Mouse (Mus musculus) myocyte (in vitro differentiated cells): ENCODE measurements around the gene Rnf11.

Experiments
- CEBPB ChIP-seq: IDR thresholded peaks from 2 replicates; pipeline ENCODE4 v1.6.1; 2011; ENCODE audit warnings: mild to moderate bottlenecking, moderate library complexity; ENCODE audit not compliant: poor library complexity, insufficient read depth, severe bottlenecking
- E2F4 ChIP-seq: IDR thresholded peaks from one replicate; pipeline ENCODE4 v1.6.1; 2011; ENCODE audit warnings: mild to moderate bottlenecking, control low read depth, moderate library complexity; ENCODE audit not compliant: insufficient read depth
- MAX ChIP-seq: IDR thresholded peaks from one replicate; pipeline ENCODE4 v1.6.1; 2011; ENCODE audit warnings: low read depth, mild to moderate bottlenecking, control low read depth
- MYOD1 ChIP-seq, 3 experiments: IDR thresholded peaks; one replicate each; pipeline ENCODE4 v1.6.1; 2011; ENCODE audit warnings: control low read depth in 2 of 3, low read depth in 2 of 3, mild to moderate bottlenecking in 2 of 3, moderate library complexity in 1 of 3; ENCODE audit not compliant: insufficient read length in 2 of 3, control insufficient read depth in 1 of 3
- POLR2A ChIP-seq: IDR thresholded peaks from one replicate; pipeline ENCODE4 v1.6.1; 2011; ENCODE audit warnings: low read depth, mild to moderate bottlenecking, control low read depth, moderate library complexity; ENCODE audit not compliant: insufficient read length
- POLR2AphosphoS2 ChIP-seq: IDR thresholded peaks from one replicate; pipeline ENCODE4 v1.6.1; 2011; ENCODE audit warnings: low read depth, control low read depth; ENCODE audit not compliant: insufficient read length
- REST ChIP-seq: IDR thresholded peaks from one replicate; pipeline ENCODE4 v1.6.1; 2011; ENCODE audit warnings: mild to moderate bottlenecking, control low read depth, moderate library complexity; ENCODE audit not compliant: insufficient read depth, insufficient read length
- SRF ChIP-seq: IDR thresholded peaks from one replicate; pipeline ENCODE4 v1.6.1; 2011; ENCODE audit warnings: low read depth; ENCODE audit not compliant: control insufficient read depth, insufficient read length
- TCF12 ChIP-seq: IDR thresholded peaks from one replicate; pipeline ENCODE4 v1.6.1; 2011; ENCODE audit warnings: mild to moderate bottlenecking, control low read depth; ENCODE audit not compliant: poor library complexity, insufficient read depth, severe bottlenecking
- TCF3 ChIP-seq: IDR thresholded peaks from one replicate; pipeline ENCODE4 v1.6.1; 2011; ENCODE audit warnings: low read depth, control low read depth; ENCODE audit not compliant: insufficient read length
- USF1 ChIP-seq: IDR thresholded peaks from one replicate; pipeline ENCODE4 v1.6.1; 2011; ENCODE audit warnings: low read depth, mild to moderate bottlenecking, control low read depth, moderate library complexity

GRCm38 (mm10) chr4:109427058-109427457 lies 57.5 kb downstream of the Rnf11 start:
- no peak for TF ChIP-seq POLR2A
- TF ChIP-seq TCF12: no peak
- no peak for TF ChIP-seq MAX
- TF ChIP-seq REST: no peak
- no peak for TF ChIP-seq POLR2AphosphoS2
- TF ChIP-seq E2F4: no peak
- TF ChIP-seq CEBPB: no peak
- TF ChIP-seq USF1: no peak
- TF ChIP-seq MYOD1 (IDR thresholded peaks at IDR 0.05; ENCODE audit: control insufficient read depth in 1 of 3, insufficient read length in 2 of 3, low read depth in 2 of 3): no peak
- no peak for TF ChIP-seq SRF
- no peak for TF ChIP-seq TCF3
